Mouse (Mus musculus): Measurements from ENCODE around the gene Gm28035. TPM values are rescaled to one million over a fixed set of nuclear protein-coding genes. Genes with fewer than 3 reads are reported as not detected.

Gm28035 gene
- polyA plus RNA-seq, 1 experiment from 2014 or later = 0.19 TPM

DNA sequence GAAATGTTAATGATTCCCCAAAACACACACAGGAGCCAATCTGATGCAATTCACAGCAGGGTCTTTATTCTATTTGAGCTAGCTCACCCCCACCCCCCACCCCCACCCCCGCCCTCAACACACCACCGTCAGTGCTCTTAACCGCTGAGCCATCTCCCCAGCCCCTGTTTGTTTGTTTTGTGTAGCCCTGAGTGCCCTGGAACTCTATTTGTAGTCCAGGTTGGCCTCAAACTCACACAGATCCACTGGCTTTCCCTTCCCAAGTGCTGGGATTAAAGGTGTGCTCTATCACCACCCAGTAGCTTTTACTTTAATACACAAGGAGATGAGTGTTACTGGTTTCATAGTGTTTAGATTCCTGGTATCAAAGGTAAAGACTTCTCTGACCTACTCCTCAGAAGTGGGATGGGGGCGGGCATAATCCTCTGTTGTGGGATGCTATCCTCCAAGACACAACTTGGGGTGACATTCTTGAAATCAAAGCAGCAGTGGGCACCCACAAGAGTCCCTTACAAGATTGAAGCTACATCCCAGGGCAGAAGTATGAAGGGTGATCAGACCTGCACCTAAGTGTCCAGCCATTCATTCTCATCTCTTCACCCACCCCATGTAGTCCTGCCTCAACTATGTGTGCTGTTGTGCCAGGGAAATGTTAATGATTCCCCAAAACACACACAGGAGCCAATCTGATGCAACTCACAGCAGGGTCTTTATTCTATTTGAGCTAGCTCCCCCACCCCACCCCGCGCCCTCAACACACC, 28.8 kb upstream of the Gm28035 start:
- H3K4me2 ChIP-seq = no peak overlapping the region
- no peak overlapping the region for H3K27ac ChIP-seq (replicated peaks)
- WGBS = 65% methylated on average over 6 of the region's 6 CpGs
- H3K36me3 ChIP-seq = no peaks in the 10 kb centered on the region
- H3K9me3 ChIP-seq = no peaks in the 10 kb centered on the region
- H3K4me3 ChIP-seq = no peak overlapping the region
- no peak overlapping the region for H3K9ac ChIP-seq
- H3K27me3 ChIP-seq (replicated peaks) = no peaks in the 10 kb centered on the region
- peaks cover 1% of the 10 kb centered on the region for H3K4me1 ChIP-seq
- ATAC-seq (ENCODE audit: extremely low read depth, insufficient number of reproducible peaks, low FRiP score, low TSS enrichment) = no peak

DNA sequence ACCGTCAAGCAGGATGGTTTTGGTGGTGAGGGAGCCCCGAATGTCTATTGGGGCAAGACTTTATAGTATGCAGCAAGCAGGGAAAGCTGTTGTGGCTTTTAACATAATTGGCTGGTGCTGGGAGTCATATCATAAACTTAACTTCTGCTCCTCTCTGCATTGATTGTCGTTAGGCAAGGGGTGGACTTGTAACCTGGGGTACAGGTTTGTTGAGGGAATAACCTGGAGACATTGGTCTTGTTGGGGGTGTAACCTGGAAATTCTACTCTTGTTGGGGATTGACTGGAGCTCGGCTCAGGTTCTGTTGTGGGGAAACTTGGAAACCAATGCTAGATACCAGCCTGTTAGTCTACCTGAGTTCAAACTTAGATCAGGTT, 28.2 kb upstream of the Gm28035 start:
- Histone ChIP-seq H3K9me3 (no peaks in the 10 kb centered on the region), H3K27ac (replicated peaks) (no peak overlapping the region), H3K4me2 (no peak overlapping the region), H3K36me3 (no peaks in the 10 kb centered on the region), H3K9ac (no peak overlapping the region), H3K27me3 (replicated peaks) (no peaks in the 10 kb centered on the region), H3K4me1 (no peaks in the 10 kb centered on the region), H3K4me3 (no peak overlapping the region)
- 66% methylated on average over 4 of the region's 4 CpGs for WGBS
- no peak for ATAC-seq (ENCODE audit: extremely low read depth, insufficient number of reproducible peaks, low FRiP score, low TSS enrichment)

DNA sequence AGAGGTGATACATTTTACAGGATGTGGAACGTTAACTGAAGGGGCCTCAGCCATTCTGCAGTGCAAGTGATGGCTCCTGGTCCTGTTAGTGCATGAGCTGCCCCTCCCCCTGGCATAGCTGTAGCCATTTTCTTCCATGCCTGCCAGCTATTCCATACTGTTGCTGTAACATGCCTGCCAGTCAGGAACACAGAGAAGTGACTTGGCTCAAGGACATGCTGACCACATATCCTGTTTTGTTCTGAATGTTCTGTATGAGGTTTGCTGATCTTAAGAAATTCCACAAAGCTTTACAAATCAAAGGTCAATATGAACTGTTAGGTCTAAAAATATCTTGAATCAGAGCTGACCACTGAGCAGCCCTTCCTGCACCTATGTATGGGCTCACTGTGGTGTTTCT, 27.4 kb upstream of the Gm28035 start:
- H3K9me3 ChIP-seq = no peaks in the 10 kb centered on the region
- no peaks in the 10 kb centered on the region for H3K4me1 ChIP-seq
- no peak overlapping the region for H3K4me3 ChIP-seq
- WGBS = 77% methylated on average over 1 of the region's 1 CpGs
- no peak overlapping the region for H3K27ac ChIP-seq (replicated peaks)
- no peaks in the 10 kb centered on the region for H3K36me3 ChIP-seq
- no peak overlapping the region for H3K4me2 ChIP-seq
- ATAC-seq (ENCODE audit: extremely low read depth, insufficient number of reproducible peaks, low FRiP score, low TSS enrichment) = no peak
- no peak overlapping the region for H3K9ac ChIP-seq
- H3K27me3 ChIP-seq (replicated peaks) = no peaks in the 10 kb centered on the region

DNA sequence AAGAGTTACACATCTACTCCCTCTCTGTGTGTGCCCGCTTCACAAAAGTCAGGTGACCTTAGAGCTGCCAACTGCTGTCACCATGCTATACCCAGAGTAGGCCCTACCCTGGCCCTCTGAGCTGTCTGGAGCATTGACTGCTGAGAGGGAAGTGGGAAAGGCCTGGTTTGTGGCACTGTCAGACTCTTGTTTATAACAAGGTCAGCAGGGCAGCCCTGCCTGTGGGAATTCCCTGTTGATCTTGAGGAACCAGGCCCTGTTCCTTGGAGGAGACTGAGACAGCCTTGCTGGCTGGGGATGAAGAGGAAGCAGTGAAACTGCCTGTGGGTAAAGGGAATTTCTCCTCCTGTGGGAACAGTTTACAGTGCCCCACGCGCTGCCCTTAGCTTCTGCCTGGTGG, 25.6 kb upstream of the Gm28035 start:
- H3K9ac ChIP-seq = no peak overlapping the region
- no peaks in the 10 kb centered on the region for H3K4me1 ChIP-seq
- no peaks in the 10 kb centered on the region for H3K27me3 ChIP-seq (replicated peaks)
- no peak for ATAC-seq (ENCODE audit: extremely low read depth, insufficient number of reproducible peaks, low FRiP score, low TSS enrichment)
- no peak overlapping the region for H3K4me2 ChIP-seq
- no peaks in the 10 kb centered on the region for H3K9me3 ChIP-seq
- H3K27ac ChIP-seq (replicated peaks) = no peak overlapping the region
- H3K4me3 ChIP-seq = no peak overlapping the region
- H3K36me3 ChIP-seq = no peaks in the 10 kb centered on the region
- WGBS = 76% methylated on average over 3 of the region's 3 CpGs

DNA sequence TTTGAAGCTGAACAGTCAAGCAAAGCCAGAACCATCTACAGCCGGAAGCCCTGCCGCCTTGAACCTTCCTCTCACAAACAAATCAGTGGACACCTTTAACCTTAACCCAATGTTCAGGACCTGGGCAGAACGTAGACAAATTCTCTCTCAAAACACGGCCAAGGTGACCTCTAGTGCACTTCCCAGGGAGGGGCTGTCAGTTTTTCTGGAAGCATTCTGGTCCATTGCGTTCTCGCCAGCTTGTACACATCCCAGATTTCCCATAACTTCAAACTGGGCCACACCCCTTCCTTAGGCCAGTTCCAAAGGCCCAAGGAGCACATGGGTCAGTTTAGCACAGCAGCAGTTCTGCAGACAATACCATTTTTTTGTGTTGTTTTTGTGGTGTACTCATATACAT, 24.9 kb upstream of the Gm28035 start:
- ATAC-seq (ENCODE audit: extremely low read depth, insufficient number of reproducible peaks, low FRiP score, low TSS enrichment) = no peak
- 61% methylated on average over 6 of the region's 6 CpGs for WGBS
- H3K27ac ChIP-seq (replicated peaks) = no peak overlapping the region

DNA sequence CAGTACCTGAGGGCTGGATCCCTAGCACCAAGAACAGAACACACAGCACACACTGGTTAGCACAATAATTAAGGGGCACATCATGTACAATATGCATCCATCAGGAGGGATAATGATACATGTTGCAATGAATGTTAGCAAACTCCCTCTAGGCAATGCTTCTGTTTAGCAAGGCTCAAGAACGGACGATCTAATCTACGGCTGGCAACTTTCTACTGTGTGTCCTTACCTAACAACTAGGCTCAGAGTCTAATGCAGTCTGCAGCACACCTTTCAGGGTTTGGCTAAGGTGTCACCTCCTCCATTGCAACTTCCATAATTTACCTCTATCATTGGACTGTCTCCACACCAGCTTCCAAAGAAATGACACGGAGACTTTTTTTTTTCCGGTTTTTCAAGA, 24.1 kb upstream of the Gm28035 start:
- Histone ChIP-seq H3K4me1 (no peaks in the 10 kb centered on the region), H3K9me3 (no peaks in the 10 kb centered on the region), H3K27me3 (replicated peaks) (no peaks in the 10 kb centered on the region), H3K4me3 (no peak overlapping the region), H3K4me2 (no peak overlapping the region), H3K27ac (replicated peaks) (no peak overlapping the region), H3K36me3 (no peaks in the 10 kb centered on the region), H3K9ac (no peak overlapping the region)
- ATAC-seq (ENCODE audit: extremely low read depth, insufficient number of reproducible peaks, low FRiP score, low TSS enrichment) = no peak
- 87% methylated on average over 5 of the region's 5 CpGs for WGBS

More for the DNA sequence above, 24.9 kb upstream of the Gm28035 start:
- H3K36me3 ChIP-seq = no peaks in the 10 kb centered on the region
- H3K4me1 ChIP-seq = no peaks in the 10 kb centered on the region
- no peak overlapping the region for H3K9ac ChIP-seq
- H3K9me3 ChIP-seq = no peaks in the 10 kb centered on the region
- no peak overlapping the region for H3K4me2 ChIP-seq
- no peak overlapping the region for H3K4me3 ChIP-seq
- no peaks in the 10 kb centered on the region for H3K27me3 ChIP-seq (replicated peaks)

DNA sequence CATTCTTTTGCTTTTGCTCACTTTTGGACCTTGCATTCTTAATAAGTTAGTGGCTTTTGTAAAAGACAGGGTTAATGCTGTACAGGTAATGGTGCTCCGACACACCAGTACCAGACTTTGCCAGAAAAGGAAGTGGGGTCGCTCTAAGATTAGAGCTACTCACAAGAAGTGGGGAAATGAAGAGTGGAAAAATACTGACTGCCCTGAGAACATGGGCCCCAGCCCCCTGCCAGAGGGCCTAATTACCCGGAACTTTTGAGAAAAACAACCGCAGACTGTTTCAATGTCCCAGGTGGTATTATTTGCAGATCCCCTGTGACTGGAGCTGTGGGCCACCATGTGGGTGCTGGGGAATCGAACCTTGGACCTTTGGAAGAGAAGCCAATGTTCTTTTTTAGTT, 4.8 kb upstream of the Gm28035 start:
- Histone ChIP-seq H3K4me3 (no peak overlapping the region), H3K9me3 (peaks cover 10% of the 10 kb centered on the region), H3K27ac (replicated peaks) (no peak overlapping the region), H3K4me1 (peaks cover 35% of the 10 kb centered on the region), H3K9ac (no peak overlapping the region), H3K4me2 (no peak overlapping the region), H3K36me3 (peaks cover 3% of the 10 kb centered on the region), H3K27me3 (replicated peaks) (no peaks in the 10 kb centered on the region)
- ATAC-seq (ENCODE audit: extremely low read depth, insufficient number of reproducible peaks, low FRiP score, low TSS enrichment) = no peak
- 73% methylated on average over 5 of the region's 5 CpGs for WGBS

DNA sequence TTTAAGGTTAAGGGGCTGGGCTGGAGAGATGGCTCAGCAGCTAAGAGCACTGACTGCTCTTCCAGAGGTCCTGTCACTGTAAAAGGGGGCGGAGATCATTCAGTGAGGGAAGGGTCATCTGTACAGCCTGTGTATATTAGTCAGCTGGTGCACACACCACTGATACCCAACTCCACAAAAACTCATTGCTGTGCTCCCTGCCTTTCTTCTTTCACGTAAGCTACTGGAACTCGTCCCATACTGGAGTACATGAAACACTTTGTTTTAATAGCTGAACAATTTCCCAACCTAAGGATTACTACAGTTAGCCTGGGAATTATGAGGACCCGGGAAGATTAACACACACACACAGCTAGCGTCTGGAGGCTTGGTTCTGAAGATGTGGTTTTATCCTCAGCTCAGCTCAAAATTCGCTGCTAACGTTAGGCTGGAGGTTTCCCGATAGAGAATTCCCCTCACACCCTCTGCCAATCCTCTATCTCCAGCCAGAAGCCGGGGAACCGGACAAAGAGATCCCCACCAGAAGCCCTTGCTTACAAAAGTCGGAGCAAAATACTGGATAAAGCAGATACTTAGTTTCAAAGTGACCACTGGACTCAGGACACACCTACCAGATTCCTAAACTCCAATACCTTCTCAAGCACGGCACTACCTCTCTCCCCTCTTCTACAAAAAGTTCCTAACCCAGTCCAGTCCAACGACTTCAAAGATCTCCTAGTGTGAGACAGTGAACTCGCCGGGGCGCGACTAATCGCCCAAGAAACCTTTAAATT, 3.8 kb upstream of the Gm28035 start:
- Histone ChIP-seq H3K27me3 (replicated peaks) (no peaks in the 10 kb centered on the region), H3K36me3 (peaks cover 13% of the 10 kb centered on the region), H3K4me2 (peak overlapping the region; percentile 91), H3K4me3 (peak overlapping the region; percentile 86), H3K9me3 (no peaks in the 10 kb centered on the region; the same call in 1 of the 2 replicates), H3K4me1 (peaks cover 45% of the 10 kb centered on the region), H3K9ac (peak overlapping the region; percentile 96), H3K27ac (replicated peaks) (peak overlapping the region; percentile 96)
- 3% methylated on average over 18 of the region's 18 CpGs for WGBS
- no peak for ATAC-seq (ENCODE audit: extremely low read depth, insufficient number of reproducible peaks, low FRiP score, low TSS enrichment)

DNA sequence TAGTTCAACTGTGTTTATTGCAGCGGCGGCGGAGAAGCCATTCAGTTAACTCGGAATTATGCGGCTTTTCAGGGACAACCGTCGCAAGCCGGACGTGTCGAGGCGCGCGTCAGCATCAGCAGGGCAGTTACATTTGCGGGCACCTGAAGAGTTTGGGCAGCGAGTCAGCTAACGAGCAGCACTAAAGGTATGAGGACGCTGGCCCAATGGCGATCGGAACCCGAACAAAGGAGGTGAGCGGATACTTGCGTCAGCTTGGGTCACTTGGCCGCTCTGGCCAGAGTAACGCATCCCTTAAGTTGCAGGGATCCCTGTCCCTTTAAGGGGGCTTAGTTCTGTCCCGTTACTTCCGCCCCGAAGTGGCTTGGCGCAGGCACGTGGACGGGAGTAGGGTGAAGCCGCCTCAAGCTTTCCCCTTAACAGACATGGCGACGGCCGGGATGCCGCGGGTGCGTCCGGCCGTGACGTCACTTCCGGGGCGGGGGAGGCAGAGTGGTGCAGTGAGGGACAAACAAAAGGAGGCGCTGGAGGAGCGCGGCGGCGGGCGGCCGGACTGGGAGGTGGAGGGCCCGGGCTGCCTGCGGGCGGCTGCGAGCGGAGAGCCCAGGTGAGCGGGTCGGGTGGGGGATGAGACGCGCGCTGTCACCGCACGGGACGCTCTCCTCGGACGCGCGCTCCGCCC, 3.0 kb upstream of the Gm28035 start, which contains the start of gene Lrrc8a:
TSS of gene Lrrc8a (plus strand) at position 517 of the 682 bp plus-strand sequence.
- Histone ChIP-seq H3K4me1 (peaks cover 52% of the 10 kb centered on the region), H3K4me3 (peak within 1 kb of the TSS; percentile 86), H3K9me3 (no peaks in the 10 kb centered on the region), H3K36me3 (peaks cover 21% of the 10 kb centered on the region), H3K27ac (replicated peaks) (peak within 1 kb of the TSS; percentile 96), H3K27me3 (replicated peaks) (no peaks in the 10 kb centered on the region), H3K9ac (peak within 1 kb of the TSS; percentile 96), H3K4me2 (peak within 1 kb of the TSS; percentile 91)
- peak; percentile 95 for ATAC-seq (ENCODE audit: extremely low read depth, insufficient number of reproducible peaks, low FRiP score, low TSS enrichment)
- under 1% methylated on average over 63 of the region's 67 CpGs for WGBS

DNA sequence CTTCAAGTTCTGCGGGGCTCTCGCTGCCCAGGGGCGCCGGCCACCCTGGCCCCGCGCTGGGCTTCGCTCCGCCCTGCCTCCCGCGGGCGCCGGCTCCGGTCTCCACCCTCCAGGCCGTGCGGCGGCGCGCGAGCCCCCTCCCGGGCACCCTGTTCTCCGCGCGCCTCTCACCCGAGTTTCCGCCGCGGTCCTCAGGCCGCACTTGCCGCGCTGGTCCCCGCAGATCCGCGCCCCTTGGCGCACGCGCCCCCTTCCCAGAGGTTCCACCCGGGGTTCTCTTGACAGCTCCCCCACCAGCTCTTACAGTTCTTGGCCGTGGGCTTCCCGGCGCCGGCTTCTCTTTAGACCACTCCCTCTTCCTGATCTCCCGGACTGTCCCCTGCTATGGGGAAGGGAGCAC, 2.5 kb upstream of the Gm28035 start:
- peak overlapping the region; percentile 91 for H3K4me2 ChIP-seq
- H3K27ac ChIP-seq (replicated peaks) = peak overlapping the region; percentile 96
- peak overlapping the region; percentile 86 for H3K4me3 ChIP-seq
- H3K4me1 ChIP-seq = peaks cover 58% of the 10 kb centered on the region
- peak; percentile 76 for ATAC-seq (ENCODE audit: extremely low read depth, insufficient number of reproducible peaks, low FRiP score, low TSS enrichment)
- WGBS = 0% methylated on average over 41 of the region's 42 CpGs
- H3K36me3 ChIP-seq = peaks cover 24% of the 10 kb centered on the region
- no peaks in the 10 kb centered on the region for H3K9me3 ChIP-seq
- H3K9ac ChIP-seq = peak overlapping the region; percentile 96
- no peaks in the 10 kb centered on the region for H3K27me3 ChIP-seq (replicated peaks)

DNA sequence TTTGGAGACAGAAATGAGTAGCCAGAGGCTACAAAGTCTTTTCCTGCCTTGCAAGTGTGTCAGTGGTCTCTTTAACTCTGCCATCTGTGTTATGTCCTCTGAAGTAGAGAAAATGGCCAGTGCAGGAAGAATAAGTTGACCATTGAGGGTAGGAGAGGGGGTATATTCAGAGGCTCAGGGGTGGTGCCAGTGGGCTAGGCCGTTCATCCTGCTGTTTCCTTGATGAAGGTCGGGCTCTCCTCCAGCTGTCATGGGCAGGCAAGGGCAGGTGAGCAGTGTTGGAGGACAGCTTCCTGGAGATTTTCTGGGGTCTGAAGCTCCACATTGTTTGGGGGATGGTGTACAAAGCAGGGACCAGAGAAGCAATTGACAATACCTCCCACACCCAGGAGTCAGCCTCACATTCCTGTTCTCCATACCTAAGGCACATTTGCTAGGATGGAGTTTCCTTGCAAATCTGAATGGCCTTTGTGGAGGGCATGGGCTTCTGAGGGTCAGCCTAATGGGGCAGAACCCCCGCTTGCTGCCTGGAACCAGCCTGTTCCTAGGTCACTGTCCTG, 1.4 kb upstream of the Gm28035 start:
- ATAC-seq (ENCODE audit: extremely low read depth, insufficient number of reproducible peaks, low FRiP score, low TSS enrichment) = no peak
- WGBS = 57% methylated on average over 3 of the region's 3 CpGs
- Histone ChIP-seq H3K27me3 (replicated peaks) (no peaks in the 10 kb centered on the region), H3K9ac (peak overlapping the region; percentile 96), H3K36me3 (peaks cover 35% of the 10 kb centered on the region), H3K9me3 (no peaks in the 10 kb centered on the region), H3K4me3 (peak overlapping the region; percentile 86), H3K27ac (replicated peaks) (peak overlapping the region; percentile 96), H3K4me2 (peak overlapping the region; percentile 91), H3K4me1 (peaks cover 66% of the 10 kb centered on the region)
